Mouse (Mus musculus): ENCODE measurements around the gene Fra10ac1.
A peak's percentile ranks its signal among the peaks of the same experiment; 100 is the strongest.

The Fra10ac1 gene

GRCm38 (mm10) chr19:38228699-38229098 is 4.7 kb upstream of the Fra10ac1 start:
- no peak for DNase-seq

GRCm38 (mm10) chr19:38224685-38225060 is 717 bp upstream of the Fra10ac1 start:
- peak; percentile 61 for DNase-seq

- peak; percentile 47 for DNase-seq
These were observed 526 bp downstream of the Fra10ac1 start for GRCm38 (mm10) chr19:38223356-38223904.

- DNase-seq = no peak
These were observed 6.3 kb downstream of the Fra10ac1 start for GRCm38 (mm10) chr19:38217696-38218095.

- no peak for DNase-seq
These were observed 17.3 kb downstream of the Fra10ac1 start for GRCm38 (mm10) chr19:38206669-38207068.

GRCm38 (mm10) chr19:38198731-38199130 is 25.2 kb downstream of the Fra10ac1 start:
- DNase-seq = no peak

GRCm38 (mm10) chr19:38195245-38195644 is 28.7 kb downstream of the Fra10ac1 start:
- no peak for DNase-seq

GRCm38 (mm10) chr19:38191446-38191845 is 32.5 kb downstream of the Fra10ac1 start:
- DNase-seq = no peak

GRCm38 (mm10) chr19:38190606-38191005 is 33.4 kb downstream of the Fra10ac1 start:
- no peak for DNase-seq

- DNase-seq = no peak
These were observed 36.6 kb downstream of the Fra10ac1 start for GRCm38 (mm10) chr19:38187345-38187680.

GRCm38 (mm10) chr19:38186631-38187344 is 37.2 kb downstream of the Fra10ac1 start:
- DNase-seq = no peak

- no peak for DNase-seq
These were observed 44.3 kb downstream of the Fra10ac1 start for GRCm38 (mm10) chr19:38179675-38180074.

- DNase-seq = no peak
These were observed 59.3 kb downstream of the Fra10ac1 start for GRCm38 (mm10) chr19:38164633-38165032.

- DNase-seq = no peak
These were observed 62.2 kb downstream of the Fra10ac1 start for GRCm38 (mm10) chr19:38161648-38162354.

- no peak for DNase-seq
These were observed 67.7 kb downstream of the Fra10ac1 start for GRCm38 (mm10) chr19:38156243-38156642.

GRCm38 (mm10) chr19:38143540-38144271 is 80.2 kb downstream of the Fra10ac1 start:
- no peak for DNase-seq
